Mouse (Mus musculus) cerebellum, adult 2 months (tissue): ENCODE data around the gene Cstf3. TPM values are rescaled to one million over a fixed set of nuclear protein-coding genes. Genes with fewer than 3 reads are reported as not detected.
"Not testable (repeated sequence)": the region's sequence is repeated elsewhere in the genome, so short reads cannot be mapped to it uniquely, and the experiment has no call there.

ENCODE experiments used
- DNase-seq, 2 experiments: peaks; one replicate each; pipeline ENCODE4 v3.0.0; 2021
- H3K27ac ChIP-seq: fragments of 200-500 bp; 2 replicates; pipeline ENCODE4 v1.5.1; 2012; ENCODE audit warnings: low read length, control low read depth, inconsistent platforms; ENCODE audit not compliant: insufficient read depth
- H3K27me3 ChIP-seq: fragments of 200-500 bp; 2 replicates; pipeline ENCODE4 v1.6.1; 2012; ENCODE audit warnings: inconsistent platforms, mild to moderate bottlenecking, low read length, moderate library complexity; ENCODE audit not compliant: control insufficient read depth, insufficient read depth
- H3K4me1 ChIP-seq: fragments of 200-500 bp; 2 replicates; pipeline ENCODE4 v1.6.1; 2011; ENCODE audit warnings: low read length; ENCODE audit not compliant: control insufficient read depth, insufficient read depth
- H3K4me3 ChIP-seq: fragments of 200-500 bp; replicated peaks from 2 replicates; pipeline ENCODE3; 2011; ENCODE audit warnings: mild to moderate bottlenecking, low read depth, low read length, control low read depth; ENCODE audit not compliant: insufficient read depth
- CTCF ChIP-seq: fragments of 200-500 bp; IDR thresholded peaks from 2 replicates; pipeline ENCODE4 v1.5.1; 2011; ENCODE audit warnings: low read depth, mild to moderate bottlenecking, control low read depth, low read length, moderate library complexity, borderline replicate concordance; ENCODE audit not compliant: insufficient read depth
- POLR2A ChIP-seq: fragments of 200-500 bp; IDR thresholded peaks from 2 replicates; pipeline ENCODE4 v1.6.1; 2011; ENCODE audit warnings: low read length, control low read depth, borderline replicate concordance; ENCODE audit not compliant: insufficient read depth
- whole genome bisulfite sequencing: fragments of 180-500 bp; shearing (Covaris S2); methylation state at CpG from one replicate; pipeline ENCODE4 v1.1.7; 2018; 5-methylcytosine and 5-hydroxymethylcytosine counted together
- polyA plus RNA-seq: library from polyadenylated mRNA; depleted of rRNA; stranded (reverse); fragments of >200 nt; gene quantifications from 2 replicates; pipeline ENCODE4 v1.2.3, GENCODE M21; 2012; rRNA removed

The Cstf3 gene
- 35.7 and 35.8 TPM in 2 replicates for polyA plus RNA-seq

DNA sequence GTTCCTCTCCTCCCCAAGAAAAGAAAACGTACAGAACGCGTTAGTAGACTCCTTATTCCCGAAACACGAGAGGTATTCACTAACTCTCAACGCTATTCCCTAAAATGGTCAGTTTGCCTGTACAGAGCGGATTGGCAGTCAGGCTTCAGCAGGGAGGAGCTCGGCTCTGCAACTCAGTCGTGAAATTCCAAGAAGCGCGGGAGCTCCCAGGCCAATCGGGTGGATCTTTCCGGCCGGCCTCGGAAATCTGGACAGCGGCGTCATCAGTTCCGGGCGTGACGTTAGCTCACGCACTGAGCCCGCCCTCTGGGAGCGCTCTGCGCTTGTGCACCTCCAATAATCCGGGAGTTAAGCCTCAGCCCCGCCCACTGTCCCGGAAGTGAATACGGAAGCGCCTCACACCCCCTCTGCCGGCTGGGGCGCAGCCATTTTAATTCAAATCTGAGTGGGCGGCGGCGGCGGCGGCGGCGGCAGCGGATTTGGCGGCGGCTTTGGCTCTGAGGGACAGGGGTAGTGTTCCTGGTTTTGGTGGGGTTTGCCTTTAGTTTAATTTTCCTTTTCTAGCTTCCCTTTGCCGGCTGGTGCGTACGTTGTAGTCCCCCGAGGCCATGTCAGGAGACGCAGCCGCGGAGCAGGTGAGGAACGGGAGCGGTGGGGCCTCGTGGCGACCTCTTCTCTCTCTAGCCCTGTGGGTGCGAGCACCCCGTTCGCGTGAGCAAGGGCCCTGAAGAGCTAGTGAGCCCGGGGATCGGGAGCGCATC, at the start of gene Cstf3:
Gene Cstf3, plus strand, starts transcription at position 456 of the 761 bp plus-strand sequence.
- TF ChIP-seq CTCF, result no peak
- DNase-seq, result peak; percentile 99
- under 1% methylated on average over 59 of the region's 59 CpGs for WGBS
- H3K4me3 ChIP-seq, result peak within 1 kb of the TSS; percentile 93
- H3K27me3 ChIP-seq, result no peaks in the 10 kb centered on the region
- peak within 1 kb of the TSS; percentile 56 for H3K27ac ChIP-seq
- no peaks in the 10 kb centered on the region; the same call in 1 of the 2 replicates for H3K4me1 ChIP-seq

DNA sequence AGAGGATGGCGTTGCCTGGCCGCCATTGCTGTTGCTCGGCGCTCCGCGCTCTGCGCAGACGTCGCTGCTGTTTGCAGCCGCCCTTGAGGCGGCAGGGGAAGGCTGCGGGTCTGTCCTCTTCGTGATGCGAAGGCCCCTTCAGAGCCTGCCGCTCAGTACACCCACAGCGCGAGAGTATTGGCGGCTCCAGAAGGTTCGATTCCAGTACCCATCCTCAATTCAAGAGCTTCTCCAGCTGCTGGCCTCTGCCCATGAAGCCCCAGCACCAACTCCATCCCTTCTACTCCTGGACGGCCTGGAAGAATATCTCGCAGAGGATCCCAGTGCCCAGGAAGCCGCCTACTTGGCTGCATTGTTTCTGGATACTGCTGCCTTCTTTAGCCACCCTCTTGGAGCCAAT, 33.6 kb upstream of the Cstf3 start:
- WGBS, result 94% methylated on average over 22 of the region's 22 CpGs
- H3K4me3 ChIP-seq, H3K4me1 ChIP-seq, DNase-seq, H3K27ac ChIP-seq, H3K27me3 ChIP-seq: not testable (repeated sequence)

DNA sequence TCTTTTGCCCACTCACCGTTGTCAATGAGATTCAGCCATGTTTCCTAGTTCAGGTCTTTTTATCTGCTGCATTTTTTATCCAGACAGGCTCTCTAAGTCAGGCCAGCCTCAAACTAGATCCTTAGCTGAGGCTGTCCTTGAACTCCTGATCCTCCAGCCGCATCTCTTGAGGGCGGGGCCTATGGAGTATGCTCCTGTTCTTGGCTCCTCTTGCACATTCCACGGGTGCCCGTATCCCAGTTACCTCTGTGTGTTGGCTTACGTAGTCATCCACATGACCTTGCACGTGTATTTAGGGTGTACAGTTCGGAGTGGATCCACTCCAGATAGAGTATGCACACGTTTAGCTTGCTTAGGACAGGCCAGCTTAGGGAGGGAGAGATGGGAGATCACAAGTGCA, 32.6 kb upstream of the Cstf3 start:
- no peak for DNase-seq
- TF ChIP-seq CTCF (no peak), POLR2A (no peak)
- 88% methylated on average over 9 of the region's 9 CpGs for WGBS
- Histone ChIP-seq H3K27me3 (no peaks in the 10 kb centered on the region), H3K4me1 (no peaks in the 10 kb centered on the region), H3K27ac (no peak overlapping the region), H3K4me3 (no peak overlapping the region)

DNA sequence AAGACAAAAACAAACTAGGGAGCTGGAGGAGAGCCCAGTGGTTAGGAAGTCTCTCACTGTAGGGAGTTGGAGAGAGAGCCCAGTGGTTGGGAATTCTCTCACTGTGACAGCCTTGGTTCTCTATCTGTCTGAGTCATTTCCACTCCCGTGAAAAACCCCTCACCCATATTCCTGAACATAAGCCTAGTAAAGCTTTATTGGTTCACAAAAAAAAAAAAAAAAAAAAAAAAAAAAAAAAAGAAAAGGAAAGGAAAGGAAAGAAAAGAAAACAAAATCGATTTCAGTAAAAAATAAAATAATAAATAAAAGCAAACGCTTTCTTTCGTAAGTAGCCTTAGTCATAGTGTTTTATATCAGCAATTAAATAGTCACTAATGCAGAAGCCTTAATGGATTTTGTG, 32.0 kb upstream of the Cstf3 start:
- DNase-seq, result no peak
- 89% methylated on average over 4 of the region's 4 CpGs for WGBS
- TF ChIP-seq CTCF (no peak), POLR2A (no peak)

DNA sequence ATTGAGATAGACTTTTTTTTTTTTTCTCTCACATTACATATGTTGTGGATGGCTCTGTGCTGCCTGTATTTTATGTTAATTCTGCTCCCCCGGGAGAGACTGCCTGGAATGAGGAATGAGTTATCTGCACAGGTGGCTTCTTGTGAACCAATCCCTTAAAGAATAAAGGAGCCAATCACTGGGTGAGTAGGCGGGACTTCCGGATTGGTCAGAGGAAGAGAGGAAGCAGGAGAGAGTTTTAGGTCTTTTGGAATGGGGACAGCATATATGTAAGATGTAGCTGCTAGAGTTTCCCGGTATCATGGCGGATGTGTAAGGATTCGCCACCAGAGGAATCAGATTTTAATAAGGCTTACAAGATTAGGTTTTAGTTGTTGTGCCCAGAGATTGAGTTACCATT, 31.4 kb upstream of the Cstf3 start:
- no peak for DNase-seq
- H3K4me3 ChIP-seq, result no peak overlapping the region
- WGBS, result 75% methylated on average over 6 of the region's 6 CpGs
- H3K4me1 ChIP-seq, result no peaks in the 10 kb centered on the region
- no peaks in the 10 kb centered on the region for H3K27me3 ChIP-seq
- no peak overlapping the region for H3K27ac ChIP-seq
- TF ChIP-seq CTCF, result no peak
- no peak for TF ChIP-seq POLR2A

More for the DNA sequence above, 32.0 kb upstream of the Cstf3 start:
- no peak overlapping the region for H3K27ac ChIP-seq
- H3K27me3 ChIP-seq, result no peaks in the 10 kb centered on the region
- H3K4me1 ChIP-seq, result no peaks in the 10 kb centered on the region
- no peak overlapping the region for H3K4me3 ChIP-seq

DNA sequence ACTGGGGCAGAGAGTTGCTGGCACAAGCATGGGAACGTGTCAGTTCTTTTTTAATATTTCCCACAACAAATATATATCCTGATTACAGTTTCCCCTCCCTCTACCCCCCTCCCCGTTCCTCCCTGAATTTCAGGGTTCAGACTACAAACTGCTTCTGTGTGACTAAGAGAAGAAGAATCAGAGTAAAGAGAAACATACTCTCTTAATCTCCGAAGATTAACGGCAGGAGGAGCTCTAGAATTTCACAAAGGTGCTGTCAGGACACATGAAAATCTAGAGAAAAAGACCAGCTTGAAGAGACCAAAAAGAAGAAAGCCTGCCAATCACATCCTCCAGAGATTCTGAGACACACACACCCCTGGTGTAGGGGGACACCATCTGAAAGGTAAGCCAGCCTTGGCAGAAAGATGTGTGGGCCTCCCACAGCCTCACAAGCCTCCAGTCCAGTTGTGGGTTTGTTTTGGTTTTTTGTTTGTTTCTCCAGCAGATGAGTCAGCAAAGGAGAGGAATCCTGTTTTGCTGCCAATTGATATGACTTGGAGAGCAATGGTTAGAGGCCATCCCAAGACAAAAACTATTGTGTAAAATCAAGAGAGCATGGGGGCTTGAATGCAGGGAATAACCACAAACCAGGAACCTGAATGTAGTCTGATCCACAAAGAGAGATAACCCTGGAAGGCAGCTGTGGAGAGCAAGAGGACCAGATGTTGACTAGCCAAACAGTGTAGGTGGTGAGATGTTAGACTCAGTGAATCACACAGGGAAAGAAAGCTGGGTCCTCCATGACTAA, 30.5 kb upstream of the Cstf3 start:
- no peak for DNase-seq
- no peak overlapping the region for H3K4me3 ChIP-seq
- no peaks in the 10 kb centered on the region for H3K4me1 ChIP-seq
- no peak overlapping the region for H3K27ac ChIP-seq
- H3K27me3 ChIP-seq, result no peaks in the 10 kb centered on the region
- no peak for TF ChIP-seq CTCF
- no peak for TF ChIP-seq POLR2A
- WGBS, result 86% methylated on average over 4 of the region's 4 CpGs

DNA sequence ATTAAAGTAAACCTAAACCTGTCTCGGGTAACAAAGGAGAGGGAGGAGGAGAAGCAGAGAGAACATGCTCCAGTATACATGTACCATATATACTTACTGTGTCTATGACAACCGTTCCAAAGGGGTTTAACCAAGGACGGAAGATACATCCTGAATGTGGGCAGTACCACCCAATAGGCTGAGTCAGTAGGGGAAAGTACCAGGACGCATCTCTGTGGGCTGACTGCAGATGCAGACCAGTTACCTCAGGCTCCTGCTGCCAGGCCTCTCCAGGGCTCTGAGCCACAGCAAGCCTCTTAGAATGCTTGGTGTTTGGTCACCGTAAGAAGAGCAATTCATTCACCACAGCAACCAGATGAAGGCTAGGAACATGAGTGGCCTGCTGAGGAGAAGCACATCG, 28.9 kb upstream of the Cstf3 start:
- Histone ChIP-seq H3K27ac (no peak overlapping the region), H3K27me3 (no peaks in the 10 kb centered on the region), H3K4me3 (no peak overlapping the region), H3K4me1 (no peaks in the 10 kb centered on the region)
- 91% methylated on average over 6 of the region's 6 CpGs for WGBS
- no peak for TF ChIP-seq POLR2A
- no peak for TF ChIP-seq CTCF
- no peak for DNase-seq

DNA sequence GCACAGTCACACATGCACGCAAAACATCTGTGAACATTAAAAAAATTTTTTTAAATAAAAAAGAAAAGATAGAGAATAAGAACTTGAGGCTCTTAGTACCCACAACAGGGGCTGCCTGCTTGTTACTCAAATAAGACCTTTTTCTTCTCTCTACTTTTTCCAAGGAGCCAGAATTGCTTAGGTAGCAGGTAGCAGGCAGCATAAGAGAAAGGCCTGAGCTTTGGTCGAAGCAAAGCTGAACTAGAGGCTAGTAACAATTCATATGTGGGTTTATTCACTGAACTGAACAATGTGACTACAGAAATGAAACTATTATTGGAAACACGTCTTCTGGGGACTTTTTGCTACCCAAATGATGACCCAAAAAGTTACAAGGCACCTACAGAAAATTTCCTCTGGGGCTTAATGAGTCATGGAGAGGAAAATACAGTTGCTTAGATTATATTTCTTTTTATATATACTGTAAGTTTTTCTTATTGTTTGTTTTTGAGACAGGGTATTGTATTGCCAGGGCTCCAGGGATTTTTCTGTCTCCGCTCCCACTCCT, 28.3 kb upstream of the Cstf3 start:
- Histone ChIP-seq H3K27me3 (no peaks in the 10 kb centered on the region), H3K27ac (no peak overlapping the region), H3K4me3 (no peak overlapping the region), H3K4me1 (no peaks in the 10 kb centered on the region)
- TF ChIP-seq POLR2A (no peak), CTCF (no peak)
- WGBS, result 86% methylated on average over 4 of the region's 4 CpGs
- DNase-seq, result no peak
